Mouse (Mus musculus) megakaryocyte, embryonic 14.5 days (primary cell): Measurements from ENCODE around the gene Gcgr.

Source experiments
- FLI1 ChIP-seq: IDR thresholded peaks from 2 replicates; pipeline ENCODE4 v1.6.1; 2012; ENCODE audit warnings: low read length, inconsistent platforms, mixed read lengths
- GATA1 ChIP-seq: IDR thresholded peaks from 3 replicates; pipeline ENCODE4 v1.6.1; 2012; ENCODE audit warnings: mixed read lengths, low read length, inconsistent platforms, borderline replicate concordance

DNA sequence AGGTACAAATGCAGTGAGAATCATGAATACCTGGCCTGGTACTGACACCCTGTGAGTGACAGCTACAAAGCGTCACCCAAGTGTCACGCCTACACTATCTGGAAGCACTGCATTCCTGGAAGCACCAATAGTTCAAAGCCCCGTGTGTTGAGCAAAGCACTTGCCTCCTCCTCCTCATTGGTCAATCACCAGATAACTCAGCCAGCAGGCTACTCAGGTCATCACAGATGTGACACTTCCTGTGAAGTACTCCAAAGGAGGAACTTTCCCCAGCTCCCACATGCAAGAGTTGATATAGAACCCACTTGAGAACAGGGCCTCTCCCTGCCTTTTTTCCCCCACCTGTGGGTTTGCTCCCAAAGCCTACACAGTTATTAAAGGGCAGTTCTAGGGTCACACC, 40.6 kb downstream of the Gcgr start:
- TF ChIP-seq GATA1 (no peak), FLI1 (no peak)
